Mouse (Mus musculus) CH12.LX (cell line): ENCODE results near the gene D630039A03Rik.

Experiments used
- CHD2 ChIP-seq: IDR thresholded peaks from 2 replicates; pipeline ENCODE4 v1.6.1; 2011; ENCODE audit warnings: low read length, improper control_type of control experiment
- EP300 ChIP-seq: IDR thresholded peaks from 2 replicates; pipeline ENCODE4 v1.6.1; 2011; ENCODE audit warnings: low read length, improper control_type of control experiment
- KAT2A ChIP-seq: IDR thresholded peaks from 2 replicates; pipeline ENCODE4 v1.6.1; 2012; ENCODE audit warnings: low read length, improper control_type of control experiment, inconsistent platforms; ENCODE audit not compliant: insufficient replicate concordance
- MAX ChIP-seq: IDR thresholded peaks from 2 replicates; pipeline ENCODE4 v1.6.1; 2011; ENCODE audit warnings: low read length, improper control_type of control experiment
- MEF2A ChIP-seq: IDR thresholded peaks from 2 replicates; pipeline ENCODE4 v1.6.1; 2014; ENCODE audit warnings: low read depth, mild to moderate bottlenecking, inconsistent platforms, low read length, improper control_type of control experiment, borderline replicate concordance
- POLR2A ChIP-seq: IDR thresholded peaks from 2 replicates; pipeline ENCODE4 v1.6.1; 2011; ENCODE audit warnings: low read depth, mild to moderate bottlenecking, improper control_type of control experiment, low read length
- SIN3A ChIP-seq: IDR thresholded peaks from 2 replicates; pipeline ENCODE4 v1.6.1; 2012; ENCODE audit warnings: low read length, improper control_type of control experiment, inconsistent platforms
- SMC3 ChIP-seq: IDR thresholded peaks from 2 replicates; pipeline ENCODE4 v1.6.1; 2011; ENCODE audit warnings: low read depth, low read length, improper control_type of control experiment
- TCF12 ChIP-seq: IDR thresholded peaks from 2 replicates; pipeline ENCODE4 v1.6.1; 2014; ENCODE audit warnings: low read depth, mild to moderate bottlenecking, inconsistent platforms, low read length, improper control_type of control experiment
- UBTF ChIP-seq: IDR thresholded peaks from 2 replicates; pipeline ENCODE4 v1.6.1; 2012; ENCODE audit warnings: low read depth, mild to moderate bottlenecking, inconsistent platforms, low read length, improper control_type of control experiment, moderate library complexity
- USF1 ChIP-seq: IDR thresholded peaks from 2 replicates; pipeline ENCODE4 v1.6.1; 2014; ENCODE audit warnings: low read depth, mild to moderate bottlenecking, inconsistent platforms, low read length, improper control_type of control experiment

DNA sequence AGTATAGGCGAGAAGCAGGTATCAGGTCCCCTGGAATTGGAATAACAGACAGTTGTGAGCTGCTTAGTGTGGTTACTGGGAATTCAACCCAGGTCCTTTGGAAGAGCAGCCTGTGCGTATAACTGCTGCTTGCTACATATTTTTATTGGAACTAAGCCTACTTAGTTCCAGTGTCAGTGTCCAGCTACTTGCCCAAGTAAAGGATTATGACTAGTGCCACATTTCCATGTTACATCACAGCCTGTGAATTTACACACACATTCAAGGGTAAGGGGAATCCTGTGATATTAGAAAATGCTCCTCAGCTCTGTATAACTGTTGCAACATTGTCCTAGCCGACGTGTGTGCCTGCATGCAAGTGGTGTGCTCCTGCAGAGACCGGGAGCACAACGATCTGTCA, 21.2 kb upstream of the D630039A03Rik start:
- TF ChIP-seq POLR2A (no peak), EP300 (no peak), USF1 (no peak), MEF2A (no peak), TCF12 (no peak), SMC3 (no peak), MAX (no peak), SIN3A (no peak), UBTF (no peak), CHD2 (no peak), KAT2A (no peak)
